Mouse (Mus musculus) CH12.LX (cell line): ENCODE measurements around the gene Podxl. TPM values are rescaled to one million over a fixed set of nuclear protein-coding genes. Genes with fewer than 3 reads are reported as not detected.

Experiments used
- DNase-seq: peaks from one replicate; pipeline ENCODE4 v3.0.0-alpha.2; 2013; ENCODE audit errors: extremely low read depth
- H3K27ac ChIP-seq: 2 replicates; pipeline ENCODE4 v1.5.1; 2012; ENCODE audit warnings: low read depth, mild to moderate bottlenecking, control low read depth, moderate library complexity; ENCODE audit not compliant: insufficient read depth
- H3K27me3 ChIP-seq: replicated peaks from 2 replicates; pipeline ENCODE3; 2012; ENCODE audit warnings: inconsistent platforms
- H3K36me3 ChIP-seq, 2 experiments: replicated peaks in 1 of 2; 2 replicates each; pipeline versions ENCODE3 to v1.6.1; 2012; ENCODE audit warnings: inconsistent platforms in 1 of 2, low read length in 1 of 2, mild to moderate bottlenecking in 1 of 2, mixed read lengths in 1 of 2, moderate library complexity in 1 of 2; ENCODE audit not compliant: control insufficient read depth in 1 of 2, insufficient read depth in 1 of 2
- H3K4me1 ChIP-seq, 2 experiments: 2 replicates each; pipeline ENCODE4 v1.6.1; 2012; ENCODE audit warnings: inconsistent platforms in 1 of 2, moderate library complexity in 1 of 2; ENCODE audit not compliant: insufficient read depth in 2 of 2, control insufficient read depth in 1 of 2
- H3K4me2 ChIP-seq: 2 replicates; pipeline ENCODE4 v1.6.1; 2012; ENCODE audit warnings: low read depth, mild to moderate bottlenecking, control low read depth; ENCODE audit not compliant: poor library complexity, insufficient read depth, severe bottlenecking
- H3K4me3 ChIP-seq, 3 experiments: fragments of 150-350 bp in 1 of 3; sonication (generic) in 1 of 3; replicated peaks in 1 of 3; 2 replicates each; pipeline versions ENCODE3 to v1.5.1; 2011 to 2012; ENCODE audit warnings: low read depth in 2 of 3, low read length in 2 of 3, mild to moderate bottlenecking in 2 of 3, moderate library complexity in 2 of 3, control low read depth in 1 of 3, improper control_type of control experiment in 1 of 3, inconsistent platforms in 1 of 3, mixed read lengths in 1 of 3; ENCODE audit not compliant: poor library complexity in 1 of 3
- H3K79me2 ChIP-seq: replicated peaks from 2 replicates; pipeline ENCODE4 v1.6.1; 2012; ENCODE audit warnings: mild to moderate bottlenecking, moderate library complexity; ENCODE audit not compliant: control insufficient read depth, poor library complexity, insufficient read depth, severe bottlenecking; ENCODE audit errors: extremely low read depth
- H3K9ac ChIP-seq: 2 replicates; pipeline ENCODE4 v1.6.1; 2012; ENCODE audit warnings: low read depth, mild to moderate bottlenecking, control low read depth, moderate library complexity; ENCODE audit not compliant: insufficient read depth
- H3K9me3 ChIP-seq: replicated peaks from 2 replicates; pipeline ENCODE3; 2012; ENCODE audit warnings: low read length, inconsistent platforms, mixed read lengths
- BHLHE40 ChIP-seq: IDR thresholded peaks from 2 replicates; pipeline ENCODE4 v1.6.1; 2011; ENCODE audit warnings: mild to moderate bottlenecking, low read depth, low read length, improper control_type of control experiment
- CHD1 ChIP-seq: IDR thresholded peaks from 2 replicates; pipeline ENCODE4 v1.6.1; 2012; ENCODE audit warnings: low read depth, low read length, improper control_type of control experiment, inconsistent platforms
- CHD2 ChIP-seq: IDR thresholded peaks from 2 replicates; pipeline ENCODE4 v1.6.1; 2011; ENCODE audit warnings: low read length, improper control_type of control experiment
- CTCF ChIP-seq, 2 experiments: IDR thresholded peaks in 1 of 2; conservative IDR thresholded peaks in 1 of 2; 2 replicates each; pipeline ENCODE4 v1.5.1; 2011 to 2012; ENCODE audit warnings: low read depth in 2 of 2, low read length in 2 of 2, improper control_type of control experiment in 1 of 2, inconsistent platforms in 1 of 2, mild to moderate bottlenecking in 1 of 2, moderate library complexity in 1 of 2
- ELF1 ChIP-seq: IDR thresholded peaks from 2 replicates; pipeline ENCODE4 v1.6.1; 2014; ENCODE audit warnings: low read depth, mild to moderate bottlenecking, inconsistent platforms, low read length, improper control_type of control experiment
- EP300 ChIP-seq: IDR thresholded peaks from 2 replicates; pipeline ENCODE4 v1.6.1; 2011; ENCODE audit warnings: low read length, improper control_type of control experiment
- ETS1 ChIP-seq: conservative IDR thresholded peaks from 2 replicates; pipeline ENCODE4 v1.6.1; 2012; ENCODE audit warnings: low read depth, mild to moderate bottlenecking, inconsistent platforms, low read length, improper control_type of control experiment, moderate library complexity
- HCFC1 ChIP-seq: IDR thresholded peaks from 2 replicates; pipeline ENCODE4 v1.6.1; 2012; ENCODE audit warnings: low read depth, mild to moderate bottlenecking, inconsistent platforms, low read length, improper control_type of control experiment
- IRF4 ChIP-seq: IDR thresholded peaks from 2 replicates; pipeline ENCODE4 v1.6.1; 2014; ENCODE audit warnings: low read depth, mild to moderate bottlenecking, inconsistent platforms, low read length, improper control_type of control experiment
- JUN ChIP-seq: IDR thresholded peaks from 2 replicates; pipeline ENCODE4 v1.6.1; 2011; ENCODE audit warnings: low read depth, mild to moderate bottlenecking, low read length, improper control_type of control experiment, moderate library complexity; ENCODE audit not compliant: insufficient read depth
- JUND ChIP-seq: conservative IDR thresholded peaks from 2 replicates; pipeline ENCODE4 v1.6.1; 2011; ENCODE audit warnings: low read depth, low read length, improper control_type of control experiment
- KAT2A ChIP-seq: IDR thresholded peaks from 2 replicates; pipeline ENCODE4 v1.6.1; 2012; ENCODE audit warnings: low read length, improper control_type of control experiment, inconsistent platforms; ENCODE audit not compliant: insufficient replicate concordance
- MAFK ChIP-seq: IDR thresholded peaks from 2 replicates; pipeline ENCODE4 v1.6.1; 2011; ENCODE audit warnings: low read length, improper control_type of control experiment; ENCODE audit not compliant: insufficient replicate concordance
- MAX ChIP-seq: IDR thresholded peaks from 2 replicates; pipeline ENCODE4 v1.6.1; 2011; ENCODE audit warnings: low read length, improper control_type of control experiment
- MAZ ChIP-seq: IDR thresholded peaks from 2 replicates; pipeline ENCODE4 v1.6.1; 2012; ENCODE audit warnings: low read depth, mild to moderate bottlenecking, inconsistent platforms, low read length, improper control_type of control experiment, moderate library complexity
- MEF2A ChIP-seq: IDR thresholded peaks from 2 replicates; pipeline ENCODE4 v1.6.1; 2014; ENCODE audit warnings: low read depth, mild to moderate bottlenecking, inconsistent platforms, low read length, improper control_type of control experiment, borderline replicate concordance
- MYC ChIP-seq: IDR thresholded peaks from 2 replicates; pipeline ENCODE4 v1.6.1; 2011; ENCODE audit warnings: low read depth, mild to moderate bottlenecking, improper control_type of control experiment, low read length
- NELFE ChIP-seq: IDR thresholded peaks from 2 replicates; pipeline ENCODE4 v1.6.1; 2011; ENCODE audit warnings: low read depth, low read length, improper control_type of control experiment
- NRF1 ChIP-seq: IDR thresholded peaks from 2 replicates; pipeline ENCODE4 v1.6.1; 2014; ENCODE audit warnings: low read depth, mild to moderate bottlenecking, inconsistent platforms, low read length, improper control_type of control experiment, moderate library complexity
- PAX5 ChIP-seq: IDR thresholded peaks from 2 replicates; pipeline ENCODE4 v1.6.1; 2012; ENCODE audit warnings: low read length, inconsistent platforms, mixed read lengths
- POLR2A ChIP-seq: IDR thresholded peaks from 2 replicates; pipeline ENCODE4 v1.6.1; 2011; ENCODE audit warnings: low read depth, mild to moderate bottlenecking, improper control_type of control experiment, low read length
- POLR2AphosphoS2 ChIP-seq: IDR thresholded peaks from 2 replicates; pipeline ENCODE4 v1.6.1; 2011; ENCODE audit warnings: low read depth, low read length, improper control_type of control experiment
- RAD21 ChIP-seq: IDR thresholded peaks from 2 replicates; pipeline ENCODE4 v1.6.1; 2011; ENCODE audit warnings: low read depth, mild to moderate bottlenecking, low read length, improper control_type of control experiment, moderate library complexity
- SIN3A ChIP-seq: IDR thresholded peaks from 2 replicates; pipeline ENCODE4 v1.6.1; 2012; ENCODE audit warnings: low read length, improper control_type of control experiment, inconsistent platforms
- SMC3 ChIP-seq: IDR thresholded peaks from 2 replicates; pipeline ENCODE4 v1.6.1; 2011; ENCODE audit warnings: low read depth, low read length, improper control_type of control experiment
- TBP ChIP-seq: conservative IDR thresholded peaks from 2 replicates; pipeline ENCODE4 v1.6.1; 2011; ENCODE audit warnings: low read depth, low read length, improper control_type of control experiment
- TCF12 ChIP-seq: IDR thresholded peaks from 2 replicates; pipeline ENCODE4 v1.6.1; 2014; ENCODE audit warnings: low read depth, mild to moderate bottlenecking, inconsistent platforms, low read length, improper control_type of control experiment
- USF1 ChIP-seq: IDR thresholded peaks from 2 replicates; pipeline ENCODE4 v1.6.1; 2014; ENCODE audit warnings: low read depth, mild to moderate bottlenecking, inconsistent platforms, low read length, improper control_type of control experiment
- USF2 ChIP-seq: conservative IDR thresholded peaks from 2 replicates; pipeline ENCODE4 v1.6.1; 2011; ENCODE audit warnings: low read depth, low read length, improper control_type of control experiment
- ZC3H11A ChIP-seq: IDR thresholded peaks from 2 replicates; pipeline ENCODE4 v1.6.1; 2012; ENCODE audit warnings: low read depth, mild to moderate bottlenecking, inconsistent platforms, low read length, improper control_type of control experiment
- ZKSCAN1 ChIP-seq: IDR thresholded peaks from 2 replicates; pipeline ENCODE4 v1.6.1; 2012; ENCODE audit warnings: low read depth, inconsistent platforms, low read length, improper control_type of control experiment, borderline replicate concordance
- ZMIZ1 ChIP-seq: IDR thresholded peaks from 2 replicates; pipeline ENCODE4 v1.6.1; 2012; ENCODE audit warnings: low read depth, mild to moderate bottlenecking, inconsistent platforms, low read length, improper control_type of control experiment
- dilution Hi-C: fragments of 300-500 bp; cut with MboI; formaldehyde crosslinking; loops from 2 replicates; pipeline ENCODE4 v1.14.3; 2020; ENCODE audit warnings: low sequenced_read_pairs; ENCODE audit not compliant: extremely low pct_unique_long_range_greater_than_20kb, extremely low pct_ligation_motif_present
- in situ Hi-C: fragments of 300-500 bp; cut with MboI; formaldehyde crosslinking; loops from 3 replicates; pipeline ENCODE4 v1.14.3; 2019; ENCODE audit warnings: low sequenced_read_pairs, low pct_ligation_motif_present, low pct_unique_long_range_greater_than_20kb, mixed read lengths
- polyA plus RNA-seq: library from polyadenylated mRNA; unstranded; fragments of >175 nt; gene quantifications from 2 replicates; pipeline ENCODE4 v1.2.1, GENCODE M21; 2012; ENCODE audit warnings: low read depth; ENCODE audit not compliant: insufficient read length
- total RNA-seq, 2 experiments: library from RNA; depleted of rRNA; stranded (reverse); fragments of 300-350 nt in 1 of 2; fragments of >200 nt in 1 of 2; gene quantifications; 2 replicates each; pipeline ENCODE4 v1.2.3; 2012 to 2014

Podxl gene
- total and polyA plus RNA-seq, 3 experiments, result not detected

GRCm38 (mm10) chr6:31496227-31496626 lies 67.6 kb downstream of the Podxl start:
- dilution Hi-C loops (no loop called here), in situ Hi-C loops (no loop called here)
- Histone ChIP-seq H3K27me3 (no peaks in the 10 kb centered on the region), H3K9me3 (no peaks in the 10 kb centered on the region), H3K4me1 (peaks cover 11 to 36% of the 10 kb centered on the region in 2 experiments), H3K9ac (no peak overlapping the region), H3K79me2 (no peaks in the 10 kb centered on the region), H3K4me2 (peak overlapping the region; percentile 62), H3K4me3 (no peak overlapping the region), H3K27ac (peak overlapping the region; percentile 53), H3K36me3 (peaks cover 3 to 22% of the 10 kb centered on the region in 2 experiments)
- DNase-seq, result no peak
- TF ChIP-seq SIN3A, result no peak
- no peak for TF ChIP-seq SMC3
- no peak for TF ChIP-seq MEF2A
- no peak for TF ChIP-seq PAX5
- no peak for TF ChIP-seq MYC
- TF ChIP-seq USF1, result no peak
- TF ChIP-seq POLR2A, result no peak
- no peak for TF ChIP-seq NELFE
- no peak for TF ChIP-seq HCFC1
- no peak for TF ChIP-seq CHD2
- TF ChIP-seq RAD21, result no peak

- Histone ChIP-seq H3K27me3 (no peaks in the 10 kb centered on the region), H3K27ac (no peak overlapping the region), H3K4me3 (no peak overlapping the region), H3K79me2 (no peaks in the 10 kb centered on the region), H3K4me1 (peaks cover 11 to 36% of the 10 kb centered on the region in 2 experiments), H3K9me3 (no peaks in the 10 kb centered on the region), H3K4me2 (peak overlapping the region; percentile 62), H3K9ac (no peak overlapping the region), H3K36me3 (peaks cover 5 to 24% of the 10 kb centered on the region in 2 experiments)
- in situ Hi-C loops, result no loop called here
- dilution Hi-C loops, result no loop called here
- DNase-seq, result peak; percentile 60
- TF ChIP-seq CTCF (conservative IDR thresholded peaks at IDR 0.05 in 1 of 2, IDR thresholded peaks at IDR 0.05 in 1 of 2; ENCODE audit: low read depth in 2 of 2, low read length in 2 of 2) (no peak), MAZ (peak; percentile 78), ZMIZ1 (no peak), BHLHE40 (peak; percentile 94), ELF1 (no peak), TCF12 (peak; percentile 33; the same call in 1 of the 2 replicates), SMC3 (no peak), USF2 (no peak), JUND (peak; percentile 83), SIN3A (no peak), ETS1 (peak; percentile 78), EP300 (peak; percentile 82), POLR2A (no peak), POLR2AphosphoS2 (no peak), HCFC1 (no peak), NRF1 (no peak), KAT2A (no peak), MAFK (peak; percentile 92), IRF4 (peak; percentile 92), TBP (no peak), JUN (peak; percentile 79), ZKSCAN1 (no peak), RAD21 (no peak), CHD1 (no peak), ZC3H11A (no peak), USF1 (no peak), PAX5 (no peak), MAX (peak; percentile 51; the same call in 1 of the 2 replicates)
These were observed 68.6 kb downstream of the Podxl start for GRCm38 (mm10) chr6:31495122-31495731.
